Mouse (Mus musculus): ENCODE data around the gene Cdc42bpb. TPM values are rescaled to one million over a fixed set of nuclear protein-coding genes. Genes with fewer than 3 reads are reported as not detected.

The Cdc42bpb gene
- polyA plus RNA-seq, 1 experiment from 2014 or later = 32.4 TPM

DNA sequence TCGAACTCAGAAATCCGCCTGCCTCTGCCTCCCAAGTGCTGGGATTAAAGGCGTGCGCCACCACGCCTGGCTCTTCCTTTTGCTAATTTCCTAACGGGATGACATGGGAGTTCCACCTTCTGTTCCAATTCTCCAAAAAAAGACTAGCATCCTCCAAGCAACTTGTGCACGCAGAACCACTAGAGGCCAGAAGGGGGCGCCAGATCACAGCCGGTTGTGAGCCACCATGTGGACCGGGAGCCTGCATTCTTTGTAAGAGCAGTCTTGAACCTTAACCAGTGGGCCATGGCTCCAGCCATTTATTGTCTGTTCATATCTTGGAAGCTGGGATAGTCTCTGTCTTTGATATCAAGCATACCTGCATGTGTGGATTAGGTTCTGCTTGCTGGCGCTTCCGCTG, 105.1 kb downstream of the Cdc42bpb start:
- ATAC-seq (ENCODE audit: low FRiP score, low read depth) = no peak
- Histone ChIP-seq H3K4me1 (peaks cover 33% of the 10 kb centered on the region), H3K27ac (no peak overlapping the region), H3K27me3 (peaks cover 91% of the 10 kb centered on the region), H3K36me3 (0 out of 2 replicates have a peak, but pooled peaks cover 2% of the 10 kb centered on the region), H3K9ac (no peak overlapping the region), H3K4me2 (replicated peaks) (no peak overlapping the region), H3K4me3 (no peak overlapping the region), H3K9me3 (no peaks in the 10 kb centered on the region)
- 23% methylated on average over 12 of the region's 12 CpGs for WGBS

DNA sequence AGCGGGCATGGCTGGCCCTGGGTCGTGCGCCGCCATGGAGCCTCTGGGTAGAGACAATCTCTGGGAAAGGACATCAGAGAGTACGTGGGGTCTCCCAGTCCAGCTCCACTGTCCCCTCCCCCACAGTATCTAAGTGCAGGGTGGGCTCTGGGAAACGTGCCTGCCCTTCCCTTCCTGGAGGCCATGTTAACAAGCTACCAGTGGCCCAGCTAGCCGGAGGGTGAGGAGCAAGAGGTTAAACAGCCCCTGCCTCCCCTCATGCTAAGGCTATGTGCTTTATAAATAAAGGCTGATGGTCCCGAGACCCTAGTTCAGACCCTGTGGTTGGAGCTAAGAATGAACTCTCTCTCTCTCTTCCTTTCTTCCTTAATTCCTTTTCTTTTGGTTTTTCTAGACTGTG, 105.6 kb downstream of the Cdc42bpb start:
- ATAC-seq (ENCODE audit: low FRiP score, low read depth) = no peak
- Histone ChIP-seq H3K27me3 (peaks cover 86% of the 10 kb centered on the region), H3K9ac (no peak overlapping the region), H3K4me3 (0 out of 2 replicates have a peak overlapping the region, but pooled peaks have one; percentile 24), H3K27ac (no peak overlapping the region), H3K4me1 (peaks cover 33% of the 10 kb centered on the region), H3K9me3 (no peaks in the 10 kb centered on the region), H3K4me2 (replicated peaks) (peak overlapping the region; percentile 42; the same call in 1 of the 2 replicates), H3K36me3 (0 out of 2 replicates have a peak, but pooled peaks cover 6% of the 10 kb centered on the region)
- WGBS = 17% methylated on average over 8 of the region's 8 CpGs

DNA sequence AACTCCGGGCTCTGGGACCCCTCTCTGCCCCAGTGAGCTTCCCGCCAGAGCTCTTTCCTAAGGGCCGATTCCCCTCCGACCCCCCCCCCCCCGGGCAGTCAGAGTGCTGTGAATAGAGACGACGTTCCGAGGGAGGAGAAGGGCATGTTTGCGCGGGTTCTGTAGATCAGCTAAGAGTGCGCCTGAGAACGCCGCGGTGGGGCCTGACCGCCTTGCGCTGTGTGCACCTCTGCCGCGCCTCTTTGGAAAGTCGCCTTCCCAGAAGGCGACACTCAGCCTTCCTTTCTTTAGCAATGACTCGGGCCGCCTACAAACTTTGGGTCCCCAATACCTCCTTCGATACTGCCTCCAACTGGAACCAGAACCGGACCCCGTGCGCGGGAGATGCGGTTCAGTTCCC, 106.1 kb downstream of the Cdc42bpb start:
- Histone ChIP-seq H3K27ac (no peak overlapping the region), H3K36me3 (0 out of 2 replicates have a peak, but pooled peaks cover 6% of the 10 kb centered on the region), H3K4me2 (replicated peaks) (peak overlapping the region; percentile 42), H3K9ac (no peak overlapping the region), H3K4me3 (peak overlapping the region; percentile 24), H3K9me3 (no peaks in the 10 kb centered on the region), H3K4me1 (peaks cover 33% of the 10 kb centered on the region), H3K27me3 (peaks cover 81% of the 10 kb centered on the region)
- no peak for ATAC-seq (ENCODE audit: low FRiP score, low read depth)
- 3% methylated on average over 28 of the region's 28 CpGs for WGBS

DNA sequence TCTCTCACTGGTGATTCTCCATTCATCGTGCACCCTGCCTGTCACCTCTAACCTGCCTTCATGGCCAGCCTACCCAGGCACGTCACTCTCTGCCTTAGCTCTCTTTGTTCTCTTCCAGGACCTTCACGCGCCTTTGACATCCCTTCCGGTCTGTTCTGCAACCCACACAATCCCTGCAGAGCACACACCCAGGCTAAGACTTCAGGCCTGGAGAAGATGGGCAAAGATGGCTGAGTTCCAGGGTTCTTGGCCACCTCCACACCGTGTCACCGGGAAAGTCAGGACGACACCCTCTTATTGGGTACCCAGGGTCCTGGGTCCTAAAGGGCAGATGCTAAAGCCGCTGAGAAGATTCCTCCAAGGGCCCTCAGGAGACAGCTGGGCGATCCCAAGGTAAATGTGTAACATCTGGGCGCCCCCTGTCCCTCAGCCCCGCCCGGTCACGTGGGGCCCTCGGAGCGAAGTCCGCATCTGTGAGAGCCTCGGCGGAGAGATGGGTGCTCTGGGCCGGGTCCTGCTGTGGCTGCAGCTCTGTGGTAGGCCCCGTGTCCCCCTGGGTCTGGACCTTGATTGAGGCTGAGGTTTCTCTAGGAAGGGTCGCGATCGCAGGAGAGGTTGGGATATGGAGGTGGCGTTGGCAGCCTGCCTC, 106.8 kb downstream of the Cdc42bpb start, which contains the start of gene Amn:
Gene Amn, plus strand, starts transcription at position 467 of the 649 bp plus-strand sequence.
- ATAC-seq (ENCODE audit: low FRiP score, low read depth) = no peak
- H3K4me1 ChIP-seq = peaks cover 32% of the 10 kb centered on the region
- H3K9me3 ChIP-seq = no peaks in the 10 kb centered on the region
- WGBS = 33% methylated on average over 25 of the region's 25 CpGs
- 0 out of 2 replicates have a peak, but pooled peaks cover 6% of the 10 kb centered on the region for H3K36me3 ChIP-seq
- no peak within 1 kb of the TSS for H3K9ac ChIP-seq
- H3K4me2 ChIP-seq (replicated peaks) = peak within 1 kb of the TSS; percentile 42
- H3K27ac ChIP-seq = no peak within 1 kb of the TSS
- peak within 1 kb of the TSS; percentile 24 for H3K4me3 ChIP-seq
- peaks cover 74% of the 10 kb centered on the region for H3K27me3 ChIP-seq

DNA sequence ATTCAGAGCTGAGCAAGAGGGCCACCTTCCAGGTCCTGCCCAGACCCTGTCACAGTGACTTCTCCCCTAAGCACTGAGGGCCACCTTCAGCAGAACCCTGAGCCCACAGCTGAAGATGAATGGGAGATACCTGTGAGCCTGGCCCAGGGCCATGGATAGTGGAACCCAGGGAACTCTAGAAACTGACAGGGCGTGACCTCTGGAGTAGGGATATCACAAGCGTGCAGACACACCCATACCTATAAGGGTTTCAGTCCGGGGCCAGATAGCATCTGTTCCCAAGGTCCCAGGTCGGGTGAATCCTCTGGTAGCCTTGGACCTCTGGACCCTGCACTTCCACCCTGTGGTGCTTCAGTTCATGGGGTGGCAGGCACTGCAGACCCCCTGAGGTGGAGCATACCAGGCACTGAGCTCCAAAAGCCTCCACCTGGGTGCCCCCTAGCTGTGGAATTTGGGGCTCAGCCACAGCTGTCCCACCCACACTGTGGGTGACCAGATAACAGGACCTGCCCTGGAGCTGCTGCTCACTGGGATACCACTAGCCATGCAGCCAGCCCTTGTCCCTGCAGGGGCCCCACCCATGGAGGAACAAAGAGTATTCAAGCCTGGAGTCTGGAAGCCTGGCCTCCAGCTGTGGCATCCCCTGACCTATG, 109.7 kb downstream of the Cdc42bpb start:
- Histone ChIP-seq H3K9me3 (no peaks in the 10 kb centered on the region), H3K4me1 (peaks cover 11% of the 10 kb centered on the region), H3K36me3 (peaks cover 25% of the 10 kb centered on the region), H3K27me3 (peaks cover 44% of the 10 kb centered on the region), H3K9ac (no peak overlapping the region), H3K4me2 (replicated peaks) (no peak overlapping the region), H3K4me3 (no peak overlapping the region), H3K27ac (no peak overlapping the region)
- 77% methylated on average over 4 of the region's 4 CpGs for WGBS
- no peak for ATAC-seq (ENCODE audit: low FRiP score, low read depth)

DNA sequence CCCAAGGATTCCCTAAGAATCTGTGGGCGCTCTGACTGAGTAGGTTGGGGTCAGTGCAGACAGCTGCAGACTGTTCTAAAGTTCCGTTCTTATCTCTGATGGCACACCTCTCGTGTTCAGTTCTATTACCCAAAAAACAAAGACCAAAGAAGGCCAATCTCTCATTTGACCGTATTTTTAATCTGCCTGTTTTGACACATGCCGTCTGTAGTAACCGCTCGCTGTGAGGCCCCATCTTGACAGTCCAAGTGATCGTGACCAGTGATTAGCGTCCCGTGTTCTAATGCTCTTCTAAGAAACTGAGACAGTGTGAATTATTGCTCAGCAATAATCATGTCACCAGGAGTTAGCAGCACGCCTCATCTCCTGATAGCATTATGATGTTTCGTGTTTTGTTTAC, 110.9 kb downstream of the Cdc42bpb start:
- Histone ChIP-seq H3K27ac (no peak overlapping the region), H3K4me2 (replicated peaks) (no peak overlapping the region), H3K4me1 (peaks cover 8% of the 10 kb centered on the region), H3K36me3 (peaks cover 34% of the 10 kb centered on the region), H3K9ac (no peak overlapping the region), H3K27me3 (peaks cover 32% of the 10 kb centered on the region), H3K4me3 (no peak overlapping the region), H3K9me3 (no peaks in the 10 kb centered on the region)
- WGBS = 86% methylated on average over 12 of the region's 12 CpGs
- ATAC-seq (ENCODE audit: low FRiP score, low read depth) = no peak

DNA sequence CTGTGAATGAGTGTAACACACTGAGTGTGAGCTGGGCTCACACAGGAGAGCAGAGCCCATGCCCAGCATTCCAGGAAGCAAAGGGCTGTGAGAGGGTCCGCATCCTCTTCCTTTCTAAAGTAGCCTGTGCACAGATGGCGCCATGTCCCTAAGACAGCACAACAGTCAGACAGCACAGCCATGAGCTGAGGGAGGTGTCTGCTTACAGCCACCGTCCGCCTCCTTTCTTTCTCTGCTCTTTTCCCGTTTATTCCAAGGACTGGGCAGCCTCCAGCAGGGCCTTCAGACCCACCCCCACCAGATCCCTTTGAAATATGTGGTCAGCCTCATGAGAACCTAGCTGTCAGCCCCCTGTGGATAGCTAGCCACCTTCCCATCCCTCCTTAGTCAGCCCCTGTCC, 112.3 kb downstream of the Cdc42bpb start:
- Histone ChIP-seq H3K9me3 (no peaks in the 10 kb centered on the region), H3K4me2 (replicated peaks) (no peak overlapping the region), H3K27ac (no peak overlapping the region), H3K4me1 (no peaks in the 10 kb centered on the region), H3K36me3 (peaks cover 47% of the 10 kb centered on the region), H3K9ac (no peak overlapping the region), H3K27me3 (peaks cover 19% of the 10 kb centered on the region), H3K4me3 (no peak overlapping the region)
- ATAC-seq (ENCODE audit: low FRiP score, low read depth) = no peak
- 70% methylated on average over 5 of the region's 5 CpGs for WGBS

DNA sequence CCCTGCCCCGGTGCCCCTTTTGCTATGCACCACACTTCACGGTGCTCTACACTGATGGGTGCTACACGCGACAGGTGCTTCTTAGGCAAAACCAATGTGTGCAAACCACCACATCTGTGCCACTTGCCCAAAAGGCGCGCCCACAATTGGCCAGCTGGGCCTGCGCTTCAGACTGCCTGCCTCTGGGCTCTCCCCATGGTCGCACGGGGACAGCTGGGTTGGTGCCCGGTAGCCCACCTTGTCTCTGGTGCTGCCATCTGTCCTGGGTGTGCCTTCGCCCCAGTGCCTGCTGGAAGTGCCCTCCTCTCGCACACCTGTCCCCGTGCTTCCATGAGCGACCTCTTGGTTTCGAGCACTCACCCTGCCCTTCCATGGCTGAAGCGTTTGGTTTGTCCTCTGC, 113.9 kb downstream of the Cdc42bpb start:
- no peak for ATAC-seq (ENCODE audit: low FRiP score, low read depth)
- Histone ChIP-seq H3K9ac (no peak overlapping the region), H3K4me2 (replicated peaks) (no peak overlapping the region), H3K36me3 (peaks cover 62% of the 10 kb centered on the region), H3K9me3 (no peaks in the 10 kb centered on the region), H3K4me1 (no peaks in the 10 kb centered on the region), H3K27ac (no peak overlapping the region), H3K27me3 (peaks cover 3% of the 10 kb centered on the region; the same call in 1 of the 2 replicates), H3K4me3 (no peak overlapping the region)
- WGBS = 93% methylated on average over 16 of the region's 16 CpGs

DNA sequence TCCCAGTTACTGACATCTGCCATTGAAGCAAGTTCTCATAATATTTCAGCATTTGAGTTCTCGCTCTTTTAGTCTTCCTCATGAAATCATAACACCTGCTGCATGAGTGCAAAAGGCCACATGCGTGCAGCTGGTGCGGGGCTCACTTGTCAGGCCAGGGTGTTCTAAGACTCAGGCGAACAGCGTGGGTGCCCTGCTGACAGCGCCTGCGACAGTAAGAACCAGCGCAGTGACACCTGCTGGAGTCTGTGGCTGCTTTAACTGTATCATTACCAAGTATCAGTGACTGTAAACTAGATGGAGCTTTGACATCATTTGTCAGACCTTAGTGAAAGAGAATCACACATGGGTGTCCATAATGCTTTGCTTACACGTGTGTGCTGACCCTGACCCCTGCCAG, 126.3 kb downstream of the Cdc42bpb start:
- no peak for ATAC-seq (ENCODE audit: low FRiP score, low read depth)
- Histone ChIP-seq H3K9ac (no peak overlapping the region), H3K9me3 (no peaks in the 10 kb centered on the region), H3K4me1 (no peaks in the 10 kb centered on the region; the same call in 1 of the 2 replicates), H3K27ac (no peak overlapping the region), H3K4me3 (no peak overlapping the region), H3K4me2 (replicated peaks) (no peak overlapping the region), H3K36me3 (peaks cover 54% of the 10 kb centered on the region), H3K27me3 (no peaks in the 10 kb centered on the region)
- 68% methylated on average over 9 of the region's 9 CpGs for WGBS

DNA sequence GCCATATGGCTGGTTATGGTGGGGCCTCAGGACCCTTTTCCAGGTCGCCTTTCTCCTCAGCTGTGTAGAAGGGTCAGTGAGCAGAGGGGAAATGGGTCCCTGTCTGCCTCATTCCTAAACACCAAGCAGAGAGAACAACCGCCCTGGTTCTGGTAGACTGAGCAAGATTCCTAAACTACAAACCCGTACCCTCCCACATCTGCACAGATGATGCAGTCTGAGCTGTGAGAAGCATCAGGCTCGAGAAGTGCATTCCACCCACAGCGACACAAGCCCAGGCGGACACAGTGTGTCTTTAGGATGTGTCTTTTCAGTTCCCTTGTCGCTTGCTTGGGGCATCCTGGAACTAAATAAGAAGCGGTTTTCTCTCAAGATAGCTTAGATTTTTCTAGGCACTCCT, 127.4 kb downstream of the Cdc42bpb start:
- Histone ChIP-seq H3K9me3 (no peaks in the 10 kb centered on the region), H3K27ac (no peak overlapping the region), H3K36me3 (peaks cover 54% of the 10 kb centered on the region), H3K4me3 (no peak overlapping the region), H3K27me3 (no peaks in the 10 kb centered on the region), H3K4me2 (replicated peaks) (no peak overlapping the region), H3K9ac (no peak overlapping the region), H3K4me1 (no peaks in the 10 kb centered on the region; the same call in 1 of the 2 replicates)
- WGBS = 84% methylated on average over 8 of the region's 8 CpGs
- no peak for ATAC-seq (ENCODE audit: low FRiP score, low read depth)

DNA sequence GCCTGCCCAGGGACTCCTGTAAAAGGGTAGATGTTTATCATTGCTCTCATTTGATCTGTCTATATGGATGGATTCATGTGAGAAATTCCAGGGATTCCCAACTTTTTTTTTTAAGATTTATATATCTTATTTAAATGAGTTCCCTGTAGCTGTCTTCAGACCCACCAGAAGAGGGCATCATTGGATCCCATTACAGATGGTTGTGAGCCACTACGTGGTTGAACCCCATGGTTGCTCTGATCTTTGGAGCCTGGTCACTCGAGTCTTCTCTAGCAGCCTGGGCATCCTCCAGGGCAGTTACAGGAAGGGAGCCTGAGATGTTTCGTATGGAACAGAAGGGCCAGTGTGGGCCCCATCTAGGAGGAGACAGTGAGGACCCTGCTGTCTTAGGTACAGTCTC, 128.4 kb downstream of the Cdc42bpb start:
- 62% methylated on average over 3 of the region's 3 CpGs for WGBS
- Histone ChIP-seq H3K27me3 (no peaks in the 10 kb centered on the region), H3K36me3 (peaks cover 62% of the 10 kb centered on the region), H3K9ac (no peak overlapping the region; the same call in 1 of the 2 replicates), H3K4me2 (replicated peaks) (no peak overlapping the region), H3K4me3 (no peak overlapping the region), H3K27ac (no peak overlapping the region), H3K4me1 (peaks cover 7% of the 10 kb centered on the region; the same call in 1 of the 2 replicates), H3K9me3 (no peaks in the 10 kb centered on the region)
- ATAC-seq (ENCODE audit: low FRiP score, low read depth) = no peak

DNA sequence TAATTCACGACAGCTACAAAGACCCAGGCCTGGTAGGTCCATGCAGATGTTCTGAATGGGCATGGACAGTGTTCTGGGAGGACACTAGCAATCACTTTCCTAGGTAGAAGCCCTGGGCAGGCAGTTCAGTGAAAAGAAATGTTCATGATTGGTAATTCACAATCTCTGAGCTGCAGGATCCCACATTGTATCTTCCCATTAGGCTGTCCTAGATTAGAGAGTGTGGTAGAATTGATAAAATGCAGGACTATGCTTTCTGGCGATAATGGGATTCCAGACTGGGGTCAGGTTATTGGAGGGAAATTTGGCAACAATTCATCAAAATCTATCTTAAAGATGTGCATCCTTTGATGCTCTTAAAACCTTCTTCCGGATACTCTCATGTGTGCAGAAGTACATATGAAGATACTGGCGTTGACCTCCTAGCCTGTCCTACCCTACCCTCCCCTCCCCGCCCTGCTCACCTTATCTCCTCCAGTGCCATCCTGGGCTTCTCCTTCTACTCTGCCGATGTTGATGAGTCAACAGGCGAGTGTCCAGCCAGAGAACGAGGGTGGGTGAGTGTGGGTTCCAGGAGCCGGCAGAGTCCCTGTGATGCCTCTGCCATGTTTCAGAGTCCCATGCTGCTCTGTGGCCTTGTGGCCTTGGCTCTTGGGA, 130.6 kb downstream of the Cdc42bpb start:
- H3K9ac ChIP-seq = no peak overlapping the region
- 95% methylated on average over 9 of the region's 9 CpGs for WGBS
- H3K4me2 ChIP-seq (replicated peaks) = no peak overlapping the region
- peaks cover 7% of the 10 kb centered on the region; the same call in 1 of the 2 replicates for H3K4me1 ChIP-seq
- no peaks in the 10 kb centered on the region for H3K9me3 ChIP-seq
- H3K27ac ChIP-seq = no peak overlapping the region
- no peak overlapping the region for H3K4me3 ChIP-seq
- no peaks in the 10 kb centered on the region for H3K27me3 ChIP-seq
- H3K36me3 ChIP-seq = peaks cover 76% of the 10 kb centered on the region
- no peak for ATAC-seq (ENCODE audit: low FRiP score, low read depth)
